Mouse (Mus musculus): ENCODE data around the gene Pet100. TPM values are rescaled to one million over a fixed set of nuclear protein-coding genes. Genes with fewer than 3 reads are reported as not detected.

The Pet100 gene
- polyA plus RNA-seq, 1 experiment from 2014 or later, result 93.2 TPM

- DNase-seq (ENCODE audit: low spot score) (no peak), ATAC-seq (replicated peaks; ENCODE audit: low FRiP score) (no peak)
- Histone ChIP-seq H3K27me3 (ENCODE audit: control insufficient read depth, insufficient read depth, low read length) (no peaks in the 10 kb centered on the region), H3K4me1 (replicated peaks; ENCODE audit: control insufficient read depth, insufficient read depth, low read length) (no peaks in the 10 kb centered on the region; the same call in 1 of the 2 replicates), H3K9ac (ENCODE audit: low read length) (no peak within 1 kb of the TSS), H3K36me3 (ENCODE audit: control insufficient read depth, insufficient read depth, low read length) (no peaks in the 10 kb centered on the region), H3K27ac (ENCODE audit: low read depth, low read length) (no peak within 1 kb of the TSS), H3K4me3 (ENCODE audit: low read depth, low read length) (no peak within 1 kb of the TSS), H3K9me3 (ENCODE audit: control insufficient read depth, low read length) (no peaks in the 10 kb centered on the region), H3K4me2 (ENCODE audit: low read depth, low read length, severe bottlenecking) (no peak within 1 kb of the TSS)
- WGBS, result 77% methylated on average over 3 of the region's 3 CpGs
These were observed 34.2 kb downstream of the Pet100 start, which contains the start of gene Retn for GRCm38 (mm10) chr8:3655526-3655925. TSS of gene Retn (plus strand) at chr8:3655770.

- no peaks in the 10 kb centered on the region; the same call in 1 of the 2 replicates for H3K4me1 ChIP-seq (replicated peaks; ENCODE audit: control insufficient read depth, insufficient read depth, low read length)
- no peaks in the 10 kb centered on the region for H3K36me3 ChIP-seq (ENCODE audit: control insufficient read depth, insufficient read depth, low read length)
- no peak overlapping the region for H3K9ac ChIP-seq (ENCODE audit: low read length)
- ATAC-seq (replicated peaks; ENCODE audit: low FRiP score) (peak; percentile 71; the same call in 1 of the 2 replicates), DNase-seq (ENCODE audit: low spot score) (no peak)
- no peak overlapping the region for H3K4me3 ChIP-seq (ENCODE audit: low read depth, low read length)
- H3K4me2 ChIP-seq (ENCODE audit: low read depth, low read length, severe bottlenecking), result peak overlapping the region; percentile 24; the same call in 1 of the 2 replicates
- H3K27ac ChIP-seq (ENCODE audit: low read depth, low read length), result no peak overlapping the region
- H3K9me3 ChIP-seq (ENCODE audit: control insufficient read depth, low read length), result no peaks in the 10 kb centered on the region
- H3K27me3 ChIP-seq (ENCODE audit: control insufficient read depth, insufficient read depth, low read length), result no peaks in the 10 kb centered on the region
- WGBS, result 21% methylated on average over 7 of the region's 7 CpGs
These were observed 35.5 kb downstream of the Pet100 start for GRCm38 (mm10) chr8:3656725-3657381.

- no peaks in the 10 kb centered on the region for H3K27me3 ChIP-seq (ENCODE audit: control insufficient read depth, insufficient read depth, low read length)
- no peaks in the 10 kb centered on the region for H3K9me3 ChIP-seq (ENCODE audit: control insufficient read depth, low read length)
- no peaks in the 10 kb centered on the region; the same call in 1 of the 2 replicates for H3K4me1 ChIP-seq (replicated peaks; ENCODE audit: control insufficient read depth, insufficient read depth, low read length)
- no peak overlapping the region for H3K9ac ChIP-seq (ENCODE audit: low read length)
- no peak overlapping the region for H3K27ac ChIP-seq (ENCODE audit: low read depth, low read length)
- no peak overlapping the region for H3K4me3 ChIP-seq (ENCODE audit: low read depth, low read length)
- H3K4me2 ChIP-seq (ENCODE audit: low read depth, low read length, severe bottlenecking), result no peak overlapping the region
- H3K36me3 ChIP-seq (ENCODE audit: control insufficient read depth, insufficient read depth, low read length), result no peaks in the 10 kb centered on the region
- no peak for DNase-seq (ENCODE audit: low spot score)
- 81% methylated on average over 8 of the region's 8 CpGs for WGBS
- no peak for ATAC-seq (replicated peaks; ENCODE audit: low FRiP score)
These were observed 39.5 kb downstream of the Pet100 start for GRCm38 (mm10) chr8:3660889-3661288.

GRCm38 (mm10) chr8:3664405-3664804 is 43.1 kb downstream of the Pet100 start:
- no peak for ATAC-seq (replicated peaks; ENCODE audit: low FRiP score)
- 75% methylated on average over 5 of the region's 5 CpGs for WGBS
- Histone ChIP-seq H3K9ac (ENCODE audit: low read length) (no peak overlapping the region), H3K9me3 (ENCODE audit: control insufficient read depth, low read length) (no peaks in the 10 kb centered on the region), H3K4me1 (replicated peaks; ENCODE audit: control insufficient read depth, insufficient read depth, low read length) (no peaks in the 10 kb centered on the region), H3K4me2 (ENCODE audit: low read depth, low read length, severe bottlenecking) (no peak overlapping the region), H3K36me3 (ENCODE audit: control insufficient read depth, insufficient read depth, low read length) (no peaks in the 10 kb centered on the region), H3K27me3 (ENCODE audit: control insufficient read depth, insufficient read depth, low read length) (no peaks in the 10 kb centered on the region), H3K27ac (ENCODE audit: low read depth, low read length) (no peak overlapping the region), H3K4me3 (ENCODE audit: low read depth, low read length) (no peak overlapping the region)
- no peak for DNase-seq (ENCODE audit: low spot score)

- Histone ChIP-seq H3K9me3 (ENCODE audit: control insufficient read depth, low read length) (no peaks in the 10 kb centered on the region), H3K4me2 (ENCODE audit: low read depth, low read length, severe bottlenecking) (no peak within 1 kb of the TSS), H3K27ac (ENCODE audit: low read depth, low read length) (no peak within 1 kb of the TSS), H3K4me3 (ENCODE audit: low read depth, low read length) (no peak within 1 kb of the TSS), H3K9ac (ENCODE audit: low read length) (no peak within 1 kb of the TSS), H3K27me3 (ENCODE audit: control insufficient read depth, insufficient read depth, low read length) (no peaks in the 10 kb centered on the region), H3K36me3 (ENCODE audit: control insufficient read depth, insufficient read depth, low read length) (no peaks in the 10 kb centered on the region), H3K4me1 (replicated peaks; ENCODE audit: control insufficient read depth, insufficient read depth, low read length) (no peaks in the 10 kb centered on the region)
- ATAC-seq (replicated peaks; ENCODE audit: low FRiP score), result no peak
- WGBS, result 76% methylated on average over 6 of the region's 6 CpGs
- DNase-seq (ENCODE audit: low spot score), result no peak
These were observed 44.2 kb downstream of the Pet100 start, which contains the start of gene Mcemp1 for GRCm38 (mm10) chr8:3665507-3665906. TSS of gene Mcemp1 (plus strand) at chr8:3665754.

- Histone ChIP-seq H3K4me3 (ENCODE audit: low read depth, low read length) (no peak overlapping the region), H3K4me1 (replicated peaks; ENCODE audit: control insufficient read depth, insufficient read depth, low read length) (no peaks in the 10 kb centered on the region), H3K36me3 (ENCODE audit: control insufficient read depth, insufficient read depth, low read length) (no peaks in the 10 kb centered on the region), H3K9ac (ENCODE audit: low read length) (no peak overlapping the region), H3K9me3 (ENCODE audit: control insufficient read depth, low read length) (no peaks in the 10 kb centered on the region), H3K27me3 (ENCODE audit: control insufficient read depth, insufficient read depth, low read length) (no peaks in the 10 kb centered on the region), H3K4me2 (ENCODE audit: low read depth, low read length, severe bottlenecking) (no peak overlapping the region), H3K27ac (ENCODE audit: low read depth, low read length) (no peak overlapping the region)
- no peak for ATAC-seq (replicated peaks; ENCODE audit: low FRiP score)
- WGBS, result 88% methylated on average over 2 of the region's 2 CpGs
- DNase-seq (ENCODE audit: low spot score), result no peak
These were observed 49.0 kb downstream of the Pet100 start for GRCm38 (mm10) chr8:3670388-3670787.

GRCm38 (mm10) chr8:3671980-3672491 is 50.7 kb downstream of the Pet100 start, which contains the start of gene Fcor:
TSS of gene Fcor (minus strand) at chr8:3672362.
- Histone ChIP-seq H3K9me3 (ENCODE audit: control insufficient read depth, low read length) (no peaks in the 10 kb centered on the region), H3K4me3 (ENCODE audit: low read depth, low read length) (peak within 1 kb of the TSS; percentile 47), H3K4me2 (ENCODE audit: low read depth, low read length, severe bottlenecking) (peak within 1 kb of the TSS; percentile 50), H3K9ac (ENCODE audit: low read length) (peak within 1 kb of the TSS; percentile 73), H3K27me3 (ENCODE audit: control insufficient read depth, insufficient read depth, low read length) (no peaks in the 10 kb centered on the region), H3K4me1 (replicated peaks; ENCODE audit: control insufficient read depth, insufficient read depth, low read length) (no peaks in the 10 kb centered on the region), H3K27ac (ENCODE audit: low read depth, low read length) (peak within 1 kb of the TSS; percentile 37; the same call in 1 of the 2 replicates), H3K36me3 (ENCODE audit: control insufficient read depth, insufficient read depth, low read length) (no peaks in the 10 kb centered on the region)
- DNase-seq (ENCODE audit: low spot score) (peak; percentile 92), ATAC-seq (replicated peaks; ENCODE audit: low FRiP score) (peak; percentile 81)
- under 1% methylated on average over 23 of the region's 23 CpGs for WGBS

- no peaks in the 10 kb centered on the region for H3K27me3 ChIP-seq (ENCODE audit: control insufficient read depth, insufficient read depth, low read length)
- DNase-seq (ENCODE audit: low spot score), result no peak
- H3K9me3 ChIP-seq (ENCODE audit: control insufficient read depth, low read length), result no peaks in the 10 kb centered on the region
- no peak overlapping the region for H3K4me2 ChIP-seq (ENCODE audit: low read depth, low read length, severe bottlenecking)
- H3K4me3 ChIP-seq (ENCODE audit: low read depth, low read length), result no peak overlapping the region
- no peak overlapping the region for H3K27ac ChIP-seq (ENCODE audit: low read depth, low read length)
- H3K4me1 ChIP-seq (replicated peaks; ENCODE audit: control insufficient read depth, insufficient read depth, low read length), result peaks cover 3% of the 10 kb centered on the region; the same call in 1 of the 2 replicates
- H3K36me3 ChIP-seq (ENCODE audit: control insufficient read depth, insufficient read depth, low read length), result peaks cover 7% of the 10 kb centered on the region
- no peak overlapping the region for H3K9ac ChIP-seq (ENCODE audit: low read length)
- ATAC-seq (replicated peaks; ENCODE audit: low FRiP score), result no peak
- 57% methylated on average over 3 of the region's 3 CpGs for WGBS
These were observed 53.3 kb downstream of the Pet100 start for GRCm38 (mm10) chr8:3674671-3675070.

All from forebrain, embryonic 11.5 days (tissue).